Mouse (Mus musculus) liver, adult (tissue): ENCODE results near the gene Schip1.

Experiments
- GATA4 ChIP-seq: IDR thresholded peaks from 2 replicates; pipeline ENCODE4 v1.6.1; 2014; ENCODE audit warnings: mild to moderate bottlenecking, low read length; ENCODE audit not compliant: insufficient replicate concordance

Gene Schip1

DNA sequence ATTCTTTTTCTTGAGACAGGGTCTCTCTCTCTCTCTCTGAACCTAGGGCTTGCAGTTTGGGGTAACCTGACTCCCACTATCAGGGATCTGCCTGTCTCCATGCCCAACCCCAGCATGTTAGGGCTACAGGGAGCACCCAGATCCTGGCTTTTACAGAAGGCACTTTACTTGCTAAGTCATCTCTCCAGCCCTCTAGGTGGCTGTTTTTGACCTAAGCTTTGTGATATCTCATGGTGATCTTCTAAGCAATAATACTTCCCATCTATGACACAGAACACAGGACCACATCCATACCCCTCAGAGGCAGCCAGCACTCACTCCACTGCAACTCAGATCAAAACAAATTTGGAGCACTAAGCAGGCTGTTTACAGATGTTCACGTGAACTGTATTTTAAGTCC, 427.5 kb downstream of the Schip1 start:
- no peak for TF ChIP-seq GATA4

DNA sequence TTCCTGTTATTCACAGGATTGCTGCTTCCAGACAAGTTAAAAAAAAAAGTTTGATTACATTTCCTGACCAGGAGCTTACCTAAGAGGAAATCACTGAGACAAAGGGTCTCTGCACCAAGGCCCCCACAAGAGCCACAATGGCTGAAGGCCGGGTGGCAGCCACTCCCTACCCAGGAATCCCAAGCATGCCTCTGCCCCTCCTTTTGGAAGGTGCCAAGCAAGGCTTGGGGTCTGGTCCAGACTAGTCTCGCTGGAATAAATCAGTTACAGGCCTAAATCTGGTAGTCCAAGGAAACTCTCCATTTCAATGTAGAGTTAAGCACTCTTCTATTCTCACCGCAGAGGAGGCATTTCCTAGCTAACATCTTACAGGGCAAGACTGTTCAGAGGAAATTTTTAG, 427.9 kb downstream of the Schip1 start:
- no peak for TF ChIP-seq GATA4

DNA sequence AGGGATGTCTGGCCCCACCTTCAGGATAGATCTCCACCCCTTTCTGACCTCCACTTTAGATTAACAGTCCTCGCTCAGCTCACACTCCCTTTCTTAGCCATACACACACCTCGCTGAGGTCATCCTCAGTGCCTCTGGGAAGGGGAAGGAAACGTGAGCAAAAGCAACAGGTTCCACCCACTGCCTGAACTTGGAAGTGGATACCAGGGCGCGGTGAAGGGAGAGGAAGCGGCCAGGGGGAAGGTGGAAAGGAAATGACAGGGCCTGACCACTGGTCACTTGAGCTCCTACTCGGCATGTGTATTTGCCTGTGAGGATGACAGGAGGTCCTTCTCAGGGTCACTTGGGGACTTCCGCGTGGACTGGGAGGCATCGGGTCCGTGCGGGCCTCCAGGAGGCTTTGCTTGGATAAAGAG, 428.6 kb downstream of the Schip1 start:
- peak; percentile 33; the same call in 1 of the 2 replicates for TF ChIP-seq GATA4

DNA sequence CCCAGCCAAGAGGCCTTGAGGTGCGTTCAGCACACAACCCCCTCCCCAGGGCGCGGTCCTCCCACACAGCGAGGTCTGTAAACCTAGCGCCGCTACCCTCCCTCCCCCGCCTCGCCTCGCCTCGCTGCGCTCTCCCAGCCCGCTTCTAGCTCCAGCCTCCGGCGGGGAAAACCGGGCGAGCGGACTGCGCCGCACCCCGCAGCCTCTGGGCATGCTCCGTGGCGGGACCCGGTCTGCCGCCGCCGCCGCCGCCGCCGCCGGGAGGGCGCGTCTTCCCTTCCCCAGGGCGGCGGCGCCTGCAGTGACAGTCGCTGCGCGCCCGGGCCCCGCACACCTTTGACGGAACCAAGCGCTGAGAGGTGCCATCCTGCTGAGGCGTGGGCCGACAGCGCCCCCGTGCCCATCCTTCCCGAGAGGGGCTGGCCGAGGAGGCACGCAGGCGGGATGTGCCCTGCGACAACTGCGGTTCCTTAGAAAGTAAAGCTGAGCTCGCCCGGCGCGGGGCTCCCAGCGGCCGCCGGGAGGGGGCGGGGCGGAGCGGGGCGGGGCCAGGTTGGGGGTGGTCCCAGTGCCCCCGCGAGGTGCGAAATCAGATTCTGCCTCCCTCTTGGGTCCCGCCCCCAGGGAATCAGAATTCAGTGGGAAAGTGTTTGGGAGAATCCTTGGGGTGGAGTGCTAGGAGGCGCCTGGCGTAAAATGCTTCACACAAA, 429.1 kb downstream of the Schip1 start:
- TF ChIP-seq GATA4 = no peak

DNA sequence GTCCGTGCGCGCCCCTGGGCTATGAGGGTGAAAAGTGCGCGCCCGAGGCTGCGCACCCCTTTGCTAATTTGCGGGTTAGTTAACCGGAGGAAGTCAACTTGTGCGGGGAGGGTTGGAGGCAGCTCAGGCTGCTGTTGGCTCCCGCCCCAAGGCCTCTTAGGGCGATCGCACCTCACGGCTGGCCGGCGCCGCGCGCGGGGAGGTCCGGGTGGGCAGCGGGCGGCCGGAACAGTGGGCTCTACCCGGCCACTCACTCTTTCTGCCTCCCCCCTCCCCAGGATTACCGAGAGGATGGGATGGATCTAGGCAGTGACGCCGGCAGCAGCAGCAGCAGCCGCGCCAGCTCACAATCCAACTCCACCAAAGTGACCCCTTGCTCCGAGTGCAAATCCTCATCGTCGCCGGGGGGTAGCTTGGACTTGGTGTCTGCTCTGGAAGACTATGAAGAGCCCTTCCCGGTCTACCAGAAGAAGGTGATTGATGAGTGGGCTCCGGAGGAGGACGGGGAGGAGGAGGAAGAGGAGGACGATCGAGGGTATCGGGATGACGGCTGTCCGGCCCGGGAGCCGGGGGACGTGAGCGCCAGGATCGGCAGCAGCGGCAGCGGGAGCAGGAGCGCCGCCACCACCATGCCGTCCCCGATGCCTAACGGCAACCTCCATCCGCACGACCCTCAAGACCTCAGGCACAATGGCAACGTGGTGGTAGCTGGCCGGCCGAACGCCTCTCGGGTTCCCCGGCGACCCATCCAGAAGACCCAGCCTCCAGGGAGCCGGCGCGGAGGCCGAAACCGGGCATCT, 429.9 kb downstream of the Schip1 start:
- no peak for TF ChIP-seq GATA4

DNA sequence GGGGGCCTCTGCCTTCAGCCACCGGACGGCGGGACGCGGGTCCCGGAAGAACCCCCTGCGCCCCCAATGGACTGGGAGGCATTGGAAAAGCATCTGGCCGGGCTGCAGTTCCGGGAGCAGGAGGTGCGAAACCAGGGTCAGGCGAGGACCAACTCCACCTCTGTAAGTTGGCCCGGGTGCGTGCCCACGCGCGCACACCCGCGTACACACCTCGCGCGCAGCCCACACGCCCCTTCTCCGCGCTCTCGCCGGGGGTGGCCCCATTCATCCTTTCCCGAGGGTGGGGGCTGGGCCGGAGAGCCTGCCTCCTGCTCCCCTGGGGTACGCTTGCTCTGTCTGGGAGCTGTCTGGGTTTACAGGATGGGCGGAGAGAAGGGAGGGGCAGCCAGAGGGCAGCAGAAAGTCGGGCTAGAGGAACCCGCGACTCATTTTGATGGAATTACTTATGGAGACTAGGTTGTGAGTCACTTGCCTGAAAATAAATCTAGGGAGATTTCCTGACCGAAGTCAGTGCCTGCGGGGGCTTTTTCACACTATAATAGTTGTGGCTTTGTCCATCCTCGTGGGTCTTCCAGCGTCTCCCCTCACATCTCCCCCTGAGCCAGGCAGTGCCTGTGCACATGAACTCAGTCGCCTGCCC, 430.6 kb downstream of the Schip1 start:
- TF ChIP-seq GATA4 = no peak

DNA sequence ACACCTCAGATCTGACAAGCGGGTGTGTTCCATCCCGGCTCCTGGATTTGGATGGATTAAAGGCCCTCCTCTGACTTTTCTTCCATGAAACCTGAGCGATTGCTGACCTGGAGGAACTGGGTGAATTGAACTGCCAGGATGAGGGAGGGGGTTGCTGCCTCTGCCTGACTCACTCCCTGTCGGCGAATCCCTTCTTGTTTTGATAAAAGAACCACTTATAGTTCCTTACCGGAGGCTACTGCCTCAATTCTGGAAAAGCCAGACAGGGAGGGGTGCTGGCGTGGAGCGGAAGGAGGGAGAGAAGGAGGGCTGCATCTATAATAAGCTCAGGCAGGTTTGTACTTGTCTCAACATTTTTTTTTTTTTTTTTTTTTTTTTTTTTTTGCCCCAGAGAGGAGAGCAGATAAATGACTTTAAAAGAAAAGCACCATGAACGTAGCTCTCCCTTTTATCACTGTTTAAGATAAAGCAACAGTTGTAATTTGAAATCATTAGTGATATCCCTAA, 431.2 kb downstream of the Schip1 start:
- no peak for TF ChIP-seq GATA4

DNA sequence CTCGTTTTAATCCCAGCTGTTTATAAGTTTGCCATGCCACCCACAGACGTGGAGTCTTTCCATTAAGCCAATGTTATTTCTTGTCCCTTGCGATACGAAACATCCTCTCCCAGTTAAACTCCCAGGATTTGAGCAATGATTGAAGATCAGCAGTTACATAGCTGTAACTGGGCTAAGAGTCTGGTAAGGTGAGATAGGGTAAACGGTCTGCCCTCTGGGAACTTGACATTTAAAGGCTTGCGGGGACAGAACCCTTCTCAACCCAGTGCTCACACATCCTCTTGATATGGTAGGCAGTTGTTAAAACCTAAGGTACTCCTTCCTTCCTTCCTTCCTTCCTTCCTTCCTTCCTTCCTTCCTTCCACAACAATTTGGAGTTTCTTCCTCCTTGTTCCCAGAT, 431.9 kb downstream of the Schip1 start:
- no peak for TF ChIP-seq GATA4

DNA sequence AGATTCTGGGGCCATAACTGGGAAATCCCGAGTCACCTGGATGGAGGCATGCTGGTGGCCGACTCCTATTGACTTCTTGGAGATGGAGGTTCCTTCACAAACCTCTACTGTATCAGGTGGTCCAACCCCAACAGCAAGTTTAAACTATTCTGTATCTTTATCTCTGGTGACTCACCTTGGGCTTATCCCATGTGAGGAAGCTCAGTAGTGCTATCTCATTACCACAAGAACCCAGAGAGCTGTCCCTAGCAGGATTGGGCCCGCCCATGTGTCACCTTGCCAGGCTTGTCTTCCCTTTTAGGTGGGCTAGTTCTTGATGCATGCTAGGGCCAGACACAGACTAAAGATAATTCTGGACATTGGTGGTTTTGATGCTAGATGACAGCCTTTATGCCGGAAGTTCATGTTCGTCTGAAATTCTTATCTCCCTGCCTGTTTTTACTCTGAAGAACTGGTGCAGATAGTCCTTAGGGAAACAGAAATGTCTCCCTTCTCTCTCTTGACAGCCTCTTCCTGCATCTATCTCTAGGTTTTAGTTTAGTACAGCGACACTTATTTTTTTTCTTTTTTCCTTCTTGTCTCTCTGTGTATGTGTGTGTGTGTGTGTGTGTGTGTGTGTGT, 435.0 kb downstream of the Schip1 start:
- no peak for TF ChIP-seq GATA4

DNA sequence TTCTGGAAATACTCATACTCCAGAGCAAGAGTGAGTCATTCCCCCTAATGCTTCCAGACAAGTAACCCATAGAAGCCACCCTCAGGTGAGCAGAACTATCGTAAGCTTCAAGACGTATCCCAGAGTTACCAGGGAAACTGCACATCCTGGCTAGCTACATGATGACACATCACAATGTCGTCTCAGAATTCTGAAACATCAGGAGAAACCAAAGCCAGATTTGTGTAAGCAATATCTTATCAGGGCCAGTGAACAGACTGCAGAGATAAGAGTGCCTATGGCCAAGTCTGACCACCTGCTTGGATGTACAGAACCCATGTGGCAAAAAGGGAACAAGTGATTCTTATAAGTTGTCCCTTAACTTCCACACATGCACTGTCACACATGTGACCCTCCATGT, 440.2 kb downstream of the Schip1 start:
- TF ChIP-seq GATA4 = no peak

DNA sequence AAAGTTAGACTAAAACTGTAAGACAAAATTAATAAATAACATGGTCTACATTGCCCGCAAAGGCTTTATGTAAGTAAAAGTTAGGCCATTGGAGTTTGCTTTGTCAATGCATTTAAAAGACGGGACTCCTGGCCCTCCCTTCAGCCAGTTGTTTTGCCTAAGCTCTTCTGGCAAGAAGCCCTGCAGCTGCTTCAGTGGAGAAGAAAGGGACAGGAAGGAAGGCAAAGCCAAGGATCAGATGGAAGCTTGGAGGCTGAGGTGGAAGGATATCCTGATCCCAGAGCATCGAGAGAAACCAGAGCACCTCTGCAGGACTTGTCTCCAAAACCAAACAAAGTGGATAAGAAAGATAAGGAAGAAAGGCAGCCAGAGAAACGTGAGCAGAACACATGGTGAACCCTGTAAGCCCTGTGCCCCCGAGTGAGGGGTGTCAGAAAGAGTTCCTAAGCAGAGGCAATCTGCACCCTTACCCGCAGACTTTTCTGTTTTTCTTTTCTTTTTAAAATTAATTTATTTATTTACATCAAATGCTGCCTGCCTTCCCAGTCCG, 442.2 kb downstream of the Schip1 start:
- TF ChIP-seq GATA4 = peak; percentile 53; the same call in 1 of the 2 replicates

DNA sequence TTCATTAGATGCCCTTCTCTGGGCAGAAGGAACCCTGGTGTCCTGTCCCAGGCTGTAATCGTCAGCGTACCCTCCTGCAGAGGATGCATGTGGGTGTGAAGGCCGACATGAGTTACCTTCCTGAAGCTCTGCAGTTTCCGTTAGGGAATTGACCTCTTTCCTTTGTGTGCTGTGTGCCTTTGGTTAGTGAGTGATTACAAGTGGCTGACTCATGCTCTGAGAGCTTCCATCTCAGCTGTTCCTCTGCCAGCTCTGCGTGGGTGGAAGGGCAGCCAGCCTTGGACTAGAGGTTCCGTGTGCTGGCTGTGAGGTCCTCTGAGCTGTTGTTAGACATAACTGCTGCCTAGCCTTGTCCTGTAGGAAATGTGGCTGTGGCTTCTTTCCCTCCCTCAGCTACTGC, 444.0 kb downstream of the Schip1 start:
- peak; percentile 81; the same call in 1 of the 2 replicates for TF ChIP-seq GATA4

DNA sequence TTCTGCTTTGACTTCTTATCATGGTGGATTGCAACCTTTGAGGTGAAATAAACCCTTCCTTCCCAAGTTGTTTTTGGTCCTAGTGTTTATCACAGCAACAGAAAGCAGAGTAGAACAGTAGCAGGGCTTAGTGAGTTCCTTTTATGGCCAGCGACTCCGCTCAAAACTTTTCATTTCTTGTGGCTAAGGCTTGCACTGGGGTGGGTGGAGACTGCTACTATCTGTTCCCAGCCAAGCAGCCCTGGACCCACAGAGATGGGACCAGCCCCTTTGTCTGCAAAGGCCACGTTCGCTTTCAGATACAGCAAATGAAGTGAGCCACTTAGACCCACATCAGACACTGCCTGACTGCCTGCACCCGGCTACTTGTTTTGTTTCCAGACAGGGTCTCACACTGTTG, 446.3 kb downstream of the Schip1 start:
- no peak for TF ChIP-seq GATA4

DNA sequence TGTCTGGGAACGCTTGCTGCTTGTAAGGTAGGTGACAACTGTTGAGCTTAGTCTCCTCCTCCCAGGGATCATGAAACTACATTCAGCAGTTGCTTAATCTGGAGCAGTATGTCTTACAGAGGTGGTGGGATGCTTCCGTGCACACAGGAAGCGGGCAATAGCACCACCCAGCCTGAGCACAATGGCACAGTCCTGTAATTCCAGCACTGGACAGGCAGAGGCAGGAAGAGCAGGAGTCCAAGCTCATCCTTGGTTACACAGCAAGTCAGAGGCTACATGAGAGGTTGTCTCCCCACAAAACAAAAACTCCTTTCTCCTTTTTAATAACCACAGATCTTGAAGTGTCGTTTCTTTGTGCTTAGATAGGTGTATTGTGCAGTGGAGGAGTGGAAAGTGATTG, 447.1 kb downstream of the Schip1 start:
- TF ChIP-seq GATA4 = no peak

DNA sequence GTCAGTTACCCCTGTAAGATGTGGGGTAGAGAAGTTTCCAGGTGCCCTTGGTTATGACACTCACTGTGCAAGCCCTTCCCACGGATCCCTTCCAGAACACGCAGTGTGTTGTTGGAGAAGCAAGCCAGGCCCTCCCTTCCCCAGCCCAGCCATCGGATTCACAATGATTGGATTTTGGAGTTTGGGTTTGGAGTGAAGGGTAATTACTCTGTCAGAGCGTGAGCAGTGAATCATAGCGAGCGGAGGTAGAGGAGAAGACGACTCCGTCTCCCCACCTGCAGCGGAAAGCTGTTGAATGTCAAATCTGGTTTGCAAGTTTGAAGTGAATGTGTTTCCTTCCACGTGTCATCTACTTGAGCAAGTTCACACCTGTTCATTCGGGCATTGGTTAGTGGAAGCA, 447.7 kb downstream of the Schip1 start:
- TF ChIP-seq GATA4 = no peak
